Mouse (Mus musculus) myocyte (in vitro differentiated cells): ENCODE data around the gene Tex2. TPM values are rescaled to one million over a fixed set of nuclear protein-coding genes. Genes with fewer than 3 reads are reported as not detected.

Experiments
- H3K27me3 ChIP-seq: one replicate; pipeline ENCODE4 v1.6.1; 2011; ENCODE audit not compliant: control insufficient read depth, insufficient read depth, insufficient read length
- H3K36me3 ChIP-seq: one replicate; pipeline ENCODE4 v1.6.1; 2011; ENCODE audit not compliant: control insufficient read depth, insufficient read depth
- H3K4me2 ChIP-seq: one replicate; pipeline ENCODE4 v1.6.1; 2011; ENCODE audit warnings: low read depth, control low read depth
- H3K4me3 ChIP-seq: one replicate; pipeline ENCODE4 v1.5.1; 2011; ENCODE audit warnings: mild to moderate bottlenecking, control low read depth, moderate library complexity
- H3K79me2 ChIP-seq: one replicate; pipeline ENCODE4 v1.6.1; 2011; ENCODE audit not compliant: control insufficient read depth, insufficient read depth
- H3ac ChIP-seq: one replicate; pipeline ENCODE4 v1.6.1; 2011; ENCODE audit not compliant: control insufficient read depth, insufficient read length
- CEBPB ChIP-seq: IDR thresholded peaks from 2 replicates; pipeline ENCODE4 v1.6.1; 2011; ENCODE audit warnings: mild to moderate bottlenecking, moderate library complexity; ENCODE audit not compliant: poor library complexity, insufficient read depth, severe bottlenecking
- E2F4 ChIP-seq: IDR thresholded peaks from one replicate; pipeline ENCODE4 v1.6.1; 2011; ENCODE audit warnings: mild to moderate bottlenecking, control low read depth, moderate library complexity; ENCODE audit not compliant: insufficient read depth
- MAX ChIP-seq: IDR thresholded peaks from one replicate; pipeline ENCODE4 v1.6.1; 2011; ENCODE audit warnings: low read depth, mild to moderate bottlenecking, control low read depth
- MYOD1 ChIP-seq, 3 experiments: IDR thresholded peaks; one replicate each; pipeline ENCODE4 v1.6.1; 2011; ENCODE audit warnings: control low read depth in 2 of 3, low read depth in 2 of 3, mild to moderate bottlenecking in 2 of 3, moderate library complexity in 1 of 3; ENCODE audit not compliant: insufficient read length in 2 of 3, control insufficient read depth in 1 of 3
- MYOG ChIP-seq, 3 experiments: IDR thresholded peaks; one replicate each; pipeline ENCODE4 v1.6.1; 2011; ENCODE audit warnings: control low read depth in 2 of 3, low read depth in 2 of 3, mild to moderate bottlenecking in 2 of 3; ENCODE audit not compliant: insufficient read length in 2 of 3, control insufficient read depth in 1 of 3, insufficient read depth in 1 of 3
- POLR2A ChIP-seq: IDR thresholded peaks from one replicate; pipeline ENCODE4 v1.6.1; 2011; ENCODE audit warnings: low read depth, mild to moderate bottlenecking, control low read depth, moderate library complexity; ENCODE audit not compliant: insufficient read length
- POLR2AphosphoS2 ChIP-seq: IDR thresholded peaks from one replicate; pipeline ENCODE4 v1.6.1; 2011; ENCODE audit warnings: low read depth, control low read depth; ENCODE audit not compliant: insufficient read length
- REST ChIP-seq: IDR thresholded peaks from one replicate; pipeline ENCODE4 v1.6.1; 2011; ENCODE audit warnings: mild to moderate bottlenecking, control low read depth, moderate library complexity; ENCODE audit not compliant: insufficient read depth, insufficient read length
- SRF ChIP-seq: IDR thresholded peaks from one replicate; pipeline ENCODE4 v1.6.1; 2011; ENCODE audit warnings: low read depth; ENCODE audit not compliant: control insufficient read depth, insufficient read length
- TCF12 ChIP-seq: IDR thresholded peaks from one replicate; pipeline ENCODE4 v1.6.1; 2011; ENCODE audit warnings: mild to moderate bottlenecking, control low read depth; ENCODE audit not compliant: poor library complexity, insufficient read depth, severe bottlenecking
- TCF3 ChIP-seq: IDR thresholded peaks from one replicate; pipeline ENCODE4 v1.6.1; 2011; ENCODE audit warnings: low read depth, control low read depth; ENCODE audit not compliant: insufficient read length
- USF1 ChIP-seq: IDR thresholded peaks from one replicate; pipeline ENCODE4 v1.6.1; 2011; ENCODE audit warnings: low read depth, mild to moderate bottlenecking, control low read depth, moderate library complexity
- polyA plus RNA-seq: library from polyadenylated mRNA; unstranded; fragments of >200 nt; fragmentation: generic; extraction: Trizol; gene quantifications from one replicate; pipeline ENCODE4 v1.2.1, GENCODE M21; 2012; ENCODE audit warnings: missing spikeins

Tex2 gene
- polyA plus RNA-seq, 1 experiment: 7.0 TPM

DNA sequence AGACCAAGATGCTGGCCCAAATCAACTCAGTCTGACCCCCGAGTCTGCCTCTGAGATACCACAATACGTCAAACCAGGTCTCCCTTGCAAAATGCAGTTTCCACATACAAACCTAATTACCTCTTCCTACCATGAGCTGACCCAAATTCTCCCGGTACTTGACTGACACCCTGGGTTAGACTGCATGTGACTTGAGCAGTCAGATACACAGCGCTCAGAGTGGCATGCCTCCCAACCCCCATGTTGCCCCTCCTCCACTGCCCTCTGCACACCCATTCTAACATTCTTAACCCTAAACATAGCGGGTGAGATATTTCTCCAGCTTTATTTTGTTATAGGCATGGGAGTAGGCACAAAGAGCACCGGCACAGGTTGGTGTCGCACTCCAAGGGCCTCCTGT is 55.8 kb downstream of the Tex2 start:
- Histone ChIP-seq H3K27me3 (no peaks in the 10 kb centered on the region), H3K36me3 (no peaks in the 10 kb centered on the region), H3K4me2 (no peak overlapping the region), H3K79me2 (no peaks in the 10 kb centered on the region), H3K4me3 (no peak overlapping the region), H3ac (no peak overlapping the region)
- TF ChIP-seq POLR2A (no peak), USF1 (no peak), MYOD1 (IDR thresholded peaks at IDR 0.05; ENCODE audit: control insufficient read depth in 1 of 3, insufficient read length in 2 of 3, low read depth in 2 of 3) (no peak), TCF3 (no peak), MAX (no peak), TCF12 (no peak)

GRCm38 (mm10) chr11:106556689-106557088 is 56.5 kb downstream of the Tex2 start:
- no peak overlapping the region for H3K4me3 ChIP-seq
- H3K27me3 ChIP-seq: no peaks in the 10 kb centered on the region
- no peak for TF ChIP-seq USF1
- TF ChIP-seq CEBPB: no peak
- no peak for TF ChIP-seq MYOD1 (IDR thresholded peaks at IDR 0.05; ENCODE audit: control insufficient read depth in 1 of 3, insufficient read length in 2 of 3, low read depth in 2 of 3)
- TF ChIP-seq SRF: no peak
- no peak for TF ChIP-seq E2F4
- TF ChIP-seq TCF12: no peak
- no peak for TF ChIP-seq MYOG (IDR thresholded peaks at IDR 0.05; ENCODE audit: control insufficient read depth in 1 of 3, insufficient read depth in 1 of 3, insufficient read length in 2 of 3, low read depth in 2 of 3)
- no peak for TF ChIP-seq POLR2AphosphoS2
- TF ChIP-seq REST: no peak
- TF ChIP-seq POLR2A: no peak
- TF ChIP-seq TCF3: no peak
- H3K36me3 ChIP-seq: no peaks in the 10 kb centered on the region
- H3ac ChIP-seq: no peak overlapping the region
- no peaks in the 10 kb centered on the region for H3K79me2 ChIP-seq
- peak overlapping the region; percentile 4 for H3K4me2 ChIP-seq

DNA sequence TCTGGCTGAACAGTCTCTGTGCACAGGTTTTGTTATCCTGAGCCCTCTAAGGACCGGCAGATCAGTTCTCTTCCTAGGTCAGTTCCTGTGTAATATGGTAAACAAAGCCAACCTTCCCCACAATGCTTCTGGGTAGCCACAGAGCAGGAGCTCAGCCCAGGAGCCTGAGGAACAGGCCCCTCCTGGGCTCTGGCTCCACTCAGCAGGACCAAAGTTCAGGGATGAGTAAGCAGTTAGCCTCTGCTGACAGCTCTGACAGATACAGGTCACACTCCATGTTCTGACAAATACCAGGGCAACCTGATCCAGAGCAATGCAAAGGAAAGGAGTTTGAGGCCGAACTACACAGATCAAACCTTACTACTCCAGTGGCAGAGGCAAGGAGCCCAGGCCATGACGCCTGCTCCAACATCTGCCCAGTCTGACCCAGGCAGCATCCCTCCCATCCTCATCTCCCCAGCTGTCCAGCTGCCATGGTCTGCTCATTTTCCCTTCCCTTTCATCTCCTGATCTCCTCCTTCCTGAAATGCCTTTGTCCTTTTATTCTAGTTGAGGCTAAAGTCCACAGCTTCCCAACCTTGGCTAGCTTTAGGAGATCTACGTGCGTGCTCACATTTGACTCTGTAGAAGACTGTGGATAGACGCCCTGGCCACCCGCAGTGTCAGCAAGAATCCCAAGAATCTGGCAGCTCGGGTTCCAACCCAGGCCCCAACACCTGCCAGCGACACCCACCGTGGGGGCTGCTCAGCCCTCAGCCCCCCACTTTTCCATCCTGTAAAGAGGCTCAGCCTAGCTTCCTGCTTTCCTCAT is 57.2 kb downstream of the Tex2 start:
- H3K4me3 ChIP-seq: no peak overlapping the region
- H3K79me2 ChIP-seq: no peaks in the 10 kb centered on the region
- no peak overlapping the region for H3ac ChIP-seq
- H3K4me2 ChIP-seq: peak overlapping the region; percentile 4
- H3K36me3 ChIP-seq: no peaks in the 10 kb centered on the region
- no peaks in the 10 kb centered on the region for H3K27me3 ChIP-seq
- TF ChIP-seq POLR2A: no peak
- TF ChIP-seq SRF: no peak
- TF ChIP-seq USF1: no peak
- TF ChIP-seq MYOG (IDR thresholded peaks at IDR 0.05; ENCODE audit: control insufficient read depth in 1 of 3, insufficient read depth in 1 of 3, insufficient read length in 2 of 3, low read depth in 2 of 3): peak in 1 of 3 experiments; percentile 36
- TF ChIP-seq MYOD1 (IDR thresholded peaks at IDR 0.05; ENCODE audit: control insufficient read depth in 1 of 3, insufficient read length in 2 of 3, low read depth in 2 of 3): no peak

- Histone ChIP-seq H3K4me3 (no peak overlapping the region), H3ac (no peak overlapping the region), H3K36me3 (no peaks in the 10 kb centered on the region), H3K4me2 (no peak overlapping the region), H3K79me2 (no peaks in the 10 kb centered on the region), H3K27me3 (no peaks in the 10 kb centered on the region)
- no peak for TF ChIP-seq REST
- no peak for TF ChIP-seq SRF
- TF ChIP-seq TCF12: no peak
- no peak for TF ChIP-seq CEBPB
- TF ChIP-seq E2F4: no peak
- no peak for TF ChIP-seq POLR2AphosphoS2
- no peak for TF ChIP-seq USF1
Observed at GRCm38 (mm10) chr11:106550398-106550797, 62.8 kb downstream of the Tex2 start.

DNA sequence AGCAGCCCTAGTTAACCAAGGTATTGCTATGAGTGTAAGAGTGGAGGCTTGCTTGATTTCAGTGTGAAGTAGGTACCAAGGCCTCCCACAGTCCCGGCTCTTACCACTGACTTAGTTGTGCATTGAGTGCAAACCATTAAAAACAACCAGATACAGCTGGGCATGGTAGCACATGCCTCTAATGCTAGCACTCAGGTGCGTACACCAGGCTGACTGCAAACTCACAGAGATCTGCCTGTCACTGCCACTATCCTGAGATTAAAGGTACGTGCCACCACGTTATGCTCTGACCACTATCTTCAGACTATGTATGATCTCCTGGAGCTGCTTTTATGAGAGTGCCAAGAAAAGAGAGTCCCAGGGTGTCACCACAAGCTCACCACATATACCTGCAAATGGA is 67.1 kb downstream of the Tex2 start:
- H3K27me3 ChIP-seq: no peaks in the 10 kb centered on the region
- H3K79me2 ChIP-seq: no peaks in the 10 kb centered on the region
- H3K4me2 ChIP-seq: no peak overlapping the region
- no peaks in the 10 kb centered on the region for H3K36me3 ChIP-seq
- H3K4me3 ChIP-seq: no peak overlapping the region
- no peak for TF ChIP-seq POLR2AphosphoS2
- no peak for TF ChIP-seq USF1
- no peak for TF ChIP-seq TCF3
- no peak for TF ChIP-seq POLR2A
- TF ChIP-seq MYOD1 (IDR thresholded peaks at IDR 0.05; ENCODE audit: control insufficient read depth in 1 of 3, insufficient read length in 2 of 3, low read depth in 2 of 3): no peak
- no peak for TF ChIP-seq MYOG (IDR thresholded peaks at IDR 0.05; ENCODE audit: control insufficient read depth in 1 of 3, insufficient read depth in 1 of 3, insufficient read length in 2 of 3, low read depth in 2 of 3)
- TF ChIP-seq MAX: no peak
- no peak for TF ChIP-seq REST
- TF ChIP-seq E2F4: no peak
- no peak for TF ChIP-seq TCF12
- TF ChIP-seq SRF: no peak
- TF ChIP-seq CEBPB: no peak
- no peak overlapping the region for H3ac ChIP-seq
